Mouse (Mus musculus): ENCODE measurements around the gene Dlg1.

- TF ChIP-seq CTCF (conservative IDR thresholded peaks at IDR 0.05; ENCODE audit: low read length), result no peak
- TF ChIP-seq NANOG (IDR thresholded peaks at IDR 0.05; ENCODE audit: borderline replicate concordance, low read length), result no peak
- no peak for TF ChIP-seq POU5F1 (IDR thresholded peaks at IDR 0.05; ENCODE audit: borderline replicate concordance, low read length)
Measured at GRCm38 (mm10) chr16:31662556-31663378, 476 bp upstream of the Dlg1 start.

Measured in E14TG2a.4 (cell line).